Mouse (Mus musculus): ENCODE data around the gene Aldh1b1. TPM values are rescaled to one million over a fixed set of nuclear protein-coding genes. Genes with fewer than 3 reads are reported as not detected.

The Aldh1b1 gene
- polyA plus RNA-seq, 1 experiment from 2014 or later, result 91.5 TPM

DNA sequence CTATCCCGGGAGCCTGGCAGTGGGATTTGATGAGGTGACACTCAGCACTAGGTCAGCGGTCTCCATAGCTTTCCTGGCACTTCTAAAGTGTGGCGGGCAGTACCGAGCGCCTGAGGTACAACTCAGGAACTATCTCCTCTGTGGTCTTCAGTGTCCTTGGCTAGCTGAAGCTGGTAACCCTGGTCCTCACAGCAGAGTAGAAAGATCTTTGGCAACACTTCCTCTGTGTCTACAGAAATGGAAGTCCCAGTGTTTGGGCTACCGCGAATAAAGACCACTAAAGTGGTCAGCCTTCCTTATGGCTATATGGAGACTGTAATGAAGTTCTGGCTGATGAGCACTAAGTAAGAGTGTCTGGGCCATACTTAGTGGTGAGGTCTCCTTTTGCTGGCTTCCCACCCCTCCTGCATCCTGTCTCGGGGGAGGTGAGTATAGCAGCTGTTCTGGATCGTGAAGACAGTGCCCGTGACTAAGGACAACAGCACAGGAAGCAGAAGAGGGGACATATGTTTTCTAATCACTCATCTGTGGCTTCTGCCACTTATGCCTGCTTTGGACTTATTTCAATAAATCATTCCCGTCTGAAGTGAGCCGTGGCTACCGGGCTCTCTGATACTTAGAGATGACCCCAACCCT lies 10.3 kb upstream of the Aldh1b1 start:
- H3K27ac ChIP-seq (ENCODE audit: low read depth), result peak overlapping the region; percentile 76
- TF ChIP-seq EP300 (IDR thresholded peaks at IDR 0.05; ENCODE audit: low read depth) (no peak), CTCF (IDR thresholded peaks at IDR 0.05; ENCODE audit: low read depth) (no peak)
- WGBS (ENCODE audit: insufficient replicate concordance), result 55% methylated on average over 13 of the region's 13 CpGs
- DNase-seq (no peak), ATAC-seq (no peak)
- H3K4me3 ChIP-seq (ENCODE audit: low read depth, low read length), result no peak overlapping the region
- no peak overlapping the region for H3K9ac ChIP-seq (replicated peaks)
- H3K9me3 ChIP-seq (ENCODE audit: low read length), result no peaks in the 10 kb centered on the region
- H3K36me3 ChIP-seq (replicated peaks; ENCODE audit: insufficient read depth, low read length), result no peaks in the 10 kb centered on the region
- H3K4me1 ChIP-seq (ENCODE audit: insufficient read depth), result peaks cover 33% of the 10 kb centered on the region
- no peaks in the 10 kb centered on the region for H3K27me3 ChIP-seq (ENCODE audit: insufficient read depth, low read length)
- H3K4me2 ChIP-seq (ENCODE audit: low read depth, low read length), result peak overlapping the region; percentile 1; the same call in 1 of the 2 replicates

GRCm38 (mm10) chr4:45789263-45789958 lies 9.4 kb upstream of the Aldh1b1 start:
- Histone ChIP-seq H3K4me2 (ENCODE audit: low read depth, low read length) (0 out of 2 replicates have a peak overlapping the region, but pooled peaks have one; percentile 18), H3K27ac (ENCODE audit: low read depth) (peak overlapping the region; percentile 76), H3K36me3 (replicated peaks; ENCODE audit: insufficient read depth, low read length) (no peaks in the 10 kb centered on the region), H3K9ac (replicated peaks) (no peak overlapping the region), H3K9me3 (ENCODE audit: low read length) (no peaks in the 10 kb centered on the region), H3K4me1 (ENCODE audit: insufficient read depth) (peaks cover 33% of the 10 kb centered on the region), H3K27me3 (ENCODE audit: insufficient read depth, low read length) (no peaks in the 10 kb centered on the region), H3K4me3 (ENCODE audit: low read depth, low read length) (no peak overlapping the region)
- DNase-seq (peak; percentile 69), ATAC-seq (peak; percentile 89)
- WGBS (ENCODE audit: insufficient replicate concordance), result 35% methylated on average over 13 of the region's 13 CpGs
- TF ChIP-seq EP300 (IDR thresholded peaks at IDR 0.05; ENCODE audit: low read depth), result peak; percentile 81
- TF ChIP-seq CTCF (IDR thresholded peaks at IDR 0.05; ENCODE audit: low read depth), result no peak

DNA sequence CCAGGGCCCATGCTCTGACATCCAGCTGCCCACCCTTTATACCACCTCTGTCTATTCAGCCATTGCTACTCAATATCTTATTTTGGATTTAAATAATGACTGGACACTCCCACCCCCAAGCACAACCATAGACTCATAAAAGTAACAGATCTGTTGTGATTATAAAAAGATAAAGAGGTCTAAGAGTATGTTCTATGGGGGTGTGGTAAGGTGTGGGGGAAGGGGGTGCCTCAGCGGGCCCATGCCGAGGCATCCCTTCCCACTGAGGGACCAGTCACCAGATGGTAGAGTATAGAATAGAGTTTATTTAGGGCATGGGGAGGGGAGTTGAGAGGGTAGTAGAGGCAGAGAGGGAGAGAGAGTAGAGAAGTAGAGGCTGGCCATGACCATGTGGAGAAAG lies 8.8 kb upstream of the Aldh1b1 start:
- Histone ChIP-seq H3K4me2 (ENCODE audit: low read depth, low read length) (0 out of 2 replicates have a peak overlapping the region, but pooled peaks have one; percentile 18), H3K4me3 (ENCODE audit: low read depth, low read length) (no peak overlapping the region), H3K4me1 (ENCODE audit: insufficient read depth) (peaks cover 33% of the 10 kb centered on the region), H3K27ac (ENCODE audit: low read depth) (peak overlapping the region; percentile 76), H3K9me3 (ENCODE audit: low read length) (no peaks in the 10 kb centered on the region), H3K27me3 (ENCODE audit: insufficient read depth, low read length) (no peaks in the 10 kb centered on the region), H3K36me3 (replicated peaks; ENCODE audit: insufficient read depth, low read length) (no peaks in the 10 kb centered on the region), H3K9ac (replicated peaks) (no peak overlapping the region)
- no peak for TF ChIP-seq EP300 (IDR thresholded peaks at IDR 0.05; ENCODE audit: low read depth)
- TF ChIP-seq CTCF (IDR thresholded peaks at IDR 0.05; ENCODE audit: low read depth), result no peak
- peak; percentile 16; the same call in 1 of the 2 replicates for ATAC-seq
- no peak for DNase-seq
- WGBS (ENCODE audit: insufficient replicate concordance), result 53% methylated on average over 2 of the region's 2 CpGs

GRCm38 (mm10) chr4:45795191-45795811 lies 3.5 kb upstream of the Aldh1b1 start:
- Histone ChIP-seq H3K9ac (replicated peaks) (no peak overlapping the region), H3K4me1 (ENCODE audit: insufficient read depth) (peaks cover 10% of the 10 kb centered on the region), H3K4me2 (ENCODE audit: low read depth, low read length) (peak overlapping the region; percentile 70), H3K27ac (ENCODE audit: low read depth) (peak overlapping the region; percentile 69), H3K9me3 (ENCODE audit: low read length) (no peaks in the 10 kb centered on the region), H3K4me3 (ENCODE audit: low read depth, low read length) (peak overlapping the region; percentile 36), H3K36me3 (replicated peaks; ENCODE audit: insufficient read depth, low read length) (no peaks in the 10 kb centered on the region), H3K27me3 (ENCODE audit: insufficient read depth, low read length) (no peaks in the 10 kb centered on the region)
- TF ChIP-seq EP300 (IDR thresholded peaks at IDR 0.05; ENCODE audit: low read depth), result no peak
- TF ChIP-seq CTCF (IDR thresholded peaks at IDR 0.05; ENCODE audit: low read depth), result no peak
- ATAC-seq (peak; percentile 43), DNase-seq (peak; percentile 64)
- 3% methylated on average over 12 of the region's 12 CpGs for WGBS (ENCODE audit: insufficient replicate concordance)

DNA sequence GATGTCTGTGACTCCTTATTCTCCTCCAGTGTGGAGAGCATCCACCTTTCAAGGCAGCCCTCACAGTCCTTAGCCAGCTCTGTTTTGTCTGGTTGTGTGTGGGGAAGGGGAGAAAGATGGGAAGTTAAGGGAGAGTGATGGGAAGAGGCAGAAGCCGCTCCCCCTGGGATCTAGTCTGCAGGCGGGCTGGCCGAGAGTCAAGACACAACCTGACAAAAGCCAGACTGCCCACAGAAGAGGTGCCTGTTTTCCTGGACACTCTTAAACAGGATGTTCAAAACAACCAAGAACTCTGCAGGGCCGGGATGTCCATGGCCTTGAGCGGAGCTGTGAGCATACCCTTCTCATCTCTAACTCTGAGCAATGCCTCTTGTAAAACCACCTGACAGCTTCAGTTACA lies 2.1 kb upstream of the Aldh1b1 start:
- WGBS (ENCODE audit: insufficient replicate concordance), result 66% methylated on average over 5 of the region's 5 CpGs
- DNase-seq, result no peak

More for the DNA sequence above, 2.1 kb upstream of the Aldh1b1 start:
- peaks cover 9% of the 10 kb centered on the region for H3K4me1 ChIP-seq (ENCODE audit: insufficient read depth)
- H3K9me3 ChIP-seq (ENCODE audit: low read length), result no peaks in the 10 kb centered on the region
- no peak overlapping the region for H3K4me3 ChIP-seq (ENCODE audit: low read depth, low read length)
- H3K36me3 ChIP-seq (replicated peaks; ENCODE audit: insufficient read depth, low read length), result no peaks in the 10 kb centered on the region
- H3K27me3 ChIP-seq (ENCODE audit: insufficient read depth, low read length), result no peaks in the 10 kb centered on the region
- no peak for ATAC-seq
- no peak overlapping the region for H3K9ac ChIP-seq (replicated peaks)
- TF ChIP-seq EP300 (IDR thresholded peaks at IDR 0.05; ENCODE audit: low read depth) (no peak), CTCF (IDR thresholded peaks at IDR 0.05; ENCODE audit: low read depth) (no peak)
- H3K4me2 ChIP-seq (ENCODE audit: low read depth, low read length), result no peak overlapping the region
- no peak overlapping the region for H3K27ac ChIP-seq (ENCODE audit: low read depth)
